8 mouse cellular contexts compared by ENCODE assay signal in the genomic region with DNA sequence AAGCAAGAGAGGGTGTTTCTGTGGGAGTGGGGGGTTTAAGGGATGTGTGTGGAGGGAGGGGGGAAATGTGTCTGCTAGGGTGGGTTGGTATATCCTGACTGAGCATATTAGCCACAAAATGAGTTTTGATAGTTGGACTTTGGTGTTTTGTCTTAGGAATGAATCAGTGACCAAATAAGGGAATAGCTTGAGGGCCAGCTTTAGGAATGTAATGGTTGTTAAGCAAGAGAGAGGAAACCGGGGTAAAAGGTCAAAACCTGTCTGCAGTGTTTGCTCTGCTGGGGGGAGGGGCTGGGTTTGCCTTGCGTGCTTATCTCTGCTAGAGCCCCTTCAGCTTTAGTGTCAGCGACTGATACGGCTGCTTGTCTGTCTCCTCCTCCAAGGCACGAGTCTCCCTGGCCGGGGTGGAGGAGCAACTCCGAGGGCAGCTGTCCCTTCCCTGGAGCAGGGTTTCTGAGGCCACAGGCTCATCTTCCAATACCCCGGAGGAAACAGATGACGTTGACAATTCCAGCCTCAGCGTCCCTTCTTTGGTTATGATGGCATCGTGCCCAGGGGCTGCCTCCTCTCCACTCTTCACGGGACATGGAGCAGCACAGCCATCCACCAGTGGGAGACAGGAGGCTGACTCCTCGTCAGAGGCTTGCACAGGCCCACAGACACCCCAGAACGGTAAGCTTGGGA. TPM values are rescaled to one million over a fixed set of nuclear protein-coding genes. Genes with fewer than 3 reads are reported as not detected.
DNase-seq lines count a peak whose midpoint lies in the region; ATAC-seq lines count a peak whose summit lies in the region.

No protein-coding gene starts in this region.

- H3K4me2 ChIP-seq in embryonic facial prominence, embryonic 14.5 days (ENCODE audit: low read depth, low read length) = peak overlapping the region; percentile 44
- H3K4me2 ChIP-seq in hindbrain, embryonic 12.5 days (replicated peaks) = peak overlapping the region; percentile 36

- peaks cover 12% of the 10 kb centered on the region for H3K4me1 ChIP-seq in embryonic facial prominence, embryonic 14.5 days (ENCODE audit: control insufficient read depth, insufficient read depth, low read length)
- peaks cover 14% of the 10 kb centered on the region for H3K4me1 ChIP-seq in hindbrain, embryonic 12.5 days

- peak overlapping the region; percentile 70 for H3K27ac ChIP-seq in embryonic facial prominence, embryonic 14.5 days (replicated peaks; ENCODE audit: low read depth, low read length)
- H3K27ac ChIP-seq in hindbrain, embryonic 12.5 days = peak overlapping the region; percentile 75

- 0 out of 2 replicates have a peak overlapping the region, but pooled peaks have one; percentile 6 for H3K4me3 ChIP-seq in embryonic facial prominence, embryonic 14.5 days (ENCODE audit: low read depth, low read length)
- no peak overlapping the region for H3K4me3 ChIP-seq in hindbrain, embryonic 12.5 days

- no peaks in the 10 kb centered on the region for H3K27me3 ChIP-seq in embryonic facial prominence, embryonic 14.5 days (replicated peaks; ENCODE audit: control insufficient read depth, insufficient read depth, low read length)
- no peaks in the 10 kb centered on the region for H3K27me3 ChIP-seq in hindbrain, embryonic 12.5 days

- no peaks in the 10 kb centered on the region for H3K36me3 ChIP-seq in embryonic facial prominence, embryonic 14.5 days (ENCODE audit: control insufficient read depth, insufficient read depth, low read length)
- H3K36me3 ChIP-seq in hindbrain, embryonic 12.5 days = no peaks in the 10 kb centered on the region

- DNase-seq in thymus, postnatal 25 days = peak; percentile 17
- DNase-seq in thymus, postnatal 0 days (ENCODE audit: low spot score) = no peak
- DNase-seq in embryonic facial prominence, embryonic 14.5 days (ENCODE audit: low spot score) = peak; percentile 79
- DNase-seq in liver = peak; percentile 96
- DNase-seq in neural tube, embryonic 10.5 days (ENCODE audit: extremely low spot score, low spot score) = peak; percentile 75
- DNase-seq in cerebellum, adult 11-12 months = no peak
- DNase-seq in layer of hippocampus, postnatal 10 days (ENCODE audit: low spot score in 2 of 2) = no peak

- no peaks in the 10 kb centered on the region for H3K9me3 ChIP-seq in embryonic facial prominence, embryonic 14.5 days (ENCODE audit: control insufficient read depth, low read length)
- H3K9me3 ChIP-seq in hindbrain, embryonic 12.5 days (replicated peaks) = no peaks in the 10 kb centered on the region

- ATAC-seq in embryonic facial prominence, embryonic 14.5 days (ENCODE audit: low read depth) = 0 out of 2 replicates have a peak, but pooled peaks have one; percentile 45
- ATAC-seq in hindbrain, embryonic 12.5 days (ENCODE audit: low FRiP score) = peak; percentile 50; the same call in 1 of the 2 replicates

- 2% methylated on average over 14 of the region's 14 CpGs for WGBS in embryonic facial prominence, embryonic 14.5 days
- WGBS in hindbrain, embryonic 12.5 days = 8% methylated on average over 14 of the region's 14 CpGs

- peak overlapping the region; percentile 30; the same call in 1 of the 2 replicates for H3K9ac ChIP-seq in embryonic facial prominence, embryonic 14.5 days (ENCODE audit: low read depth, low read length)
- H3K9ac ChIP-seq in hindbrain, embryonic 12.5 days = peak overlapping the region; percentile 33

RNA-seq across cellular contexts. Expression of gene Tatdn2, which starts 6.3 kb away (rescaled TPM):
- 1.5 and 1.7 TPM in 2 replicates for polyA plus RNA-seq in thymus, postnatal 0 days (2015; fragmentation: Nextera tagmentation; extraction: Ambion mirVana)
- 0.94 and 1.9 TPM in 2 replicates for polyA plus RNA-seq in embryonic facial prominence, embryonic 14.5 days (2014; fragmentation: Nextera tagmentation; extraction: Ambion mirVana)
- polyA plus RNA-seq in hindbrain, embryonic 12.5 days (2016; fragmentation: Nextera tagmentation; extraction: Ambion mirVana) = 0.81 and 1.0 TPM in 2 replicates
- total RNA-seq in layer of hippocampus, postnatal 10 days (2021) = 10 to 100 TPM; 59.7 to 74.3 TPM

RNA-seq across cellular contexts. Expression of gene Ghrl, which starts 29.1 kb away (rescaled TPM):
- polyA plus RNA-seq in thymus, postnatal 0 days (2015; fragmentation: Nextera tagmentation; extraction: Ambion mirVana) = 0.59 and 0.81 TPM in 2 replicates
- 0.61 TPM in 1 of 2 replicates, not detected in the other for polyA plus RNA-seq in embryonic facial prominence, embryonic 14.5 days (2014; fragmentation: Nextera tagmentation; extraction: Ambion mirVana)
- polyA plus RNA-seq in hindbrain, embryonic 12.5 days (2016; fragmentation: Nextera tagmentation; extraction: Ambion mirVana) = 0.49 and 0.99 TPM in 2 replicates
- total RNA-seq in layer of hippocampus, postnatal 10 days (2021) = under 1 TPM in 1 of 2 experiments, not detected in 1; 0.69 TPM

RNA-seq across cellular contexts. Expression of gene Sec13, which starts 50.0 kb away (rescaled TPM):
- polyA plus RNA-seq in thymus, postnatal 0 days (2015; fragmentation: Nextera tagmentation; extraction: Ambion mirVana) = 223 and 234 TPM in 2 replicates
- 301 and 324 TPM in 2 replicates for polyA plus RNA-seq in embryonic facial prominence, embryonic 14.5 days (2014; fragmentation: Nextera tagmentation; extraction: Ambion mirVana)
- polyA plus RNA-seq in hindbrain, embryonic 12.5 days (2016; fragmentation: Nextera tagmentation; extraction: Ambion mirVana) = 235 and 238 TPM in 2 replicates
- 10 to 100 TPM; 80.0 to 84.4 TPM for total RNA-seq in layer of hippocampus, postnatal 10 days (2021)

RNA-seq across cellular contexts. Expression of gene Irak2, which starts 52.3 kb away (rescaled TPM):
- 2.2 and 2.7 TPM in 2 replicates for polyA plus RNA-seq in thymus, postnatal 0 days (2015; fragmentation: Nextera tagmentation; extraction: Ambion mirVana)
- polyA plus RNA-seq in embryonic facial prominence, embryonic 14.5 days (2014; fragmentation: Nextera tagmentation; extraction: Ambion mirVana) = 2.2 and 2.5 TPM in 2 replicates
- polyA plus RNA-seq in hindbrain, embryonic 12.5 days (2016; fragmentation: Nextera tagmentation; extraction: Ambion mirVana) = 3.2 and 3.4 TPM in 2 replicates
- total RNA-seq in layer of hippocampus, postnatal 10 days (2021) = 10 to 100 TPM; 15.0 TPM

Comparison
In these comparisons a context has a peak if more than half of its experiments do, and no peak if none do; other contexts are left out.
1. DNase-seq: peak in thymus, postnatal 25 days (single experiment), embryonic facial prominence, embryonic 14.5 days (single experiment), liver (single experiment) and neural tube, embryonic 10.5 days (single experiment); none in thymus, postnatal 0 days (single experiment), cerebellum, adult 11-12 months (single experiment) and layer of hippocampus, postnatal 10 days (0 of 2).